Mouse (Mus musculus) embryo, embryonic 9.5 days (tissue): ENCODE data around the gene Fbln5.

ENCODE experiments used
- DNase-seq: peaks from one replicate; pipeline ENCODE4 v3.0.0-alpha.2; 2017; ENCODE audit errors: extremely low spot score

Gene Fbln5

GRCm38 (mm10) chr12:101762054-101762453 is 56.8 kb downstream of the Fbln5 start:
- DNase-seq: no peak

- no peak for DNase-seq
These were observed 59.3 kb downstream of the Fbln5 start for GRCm38 (mm10) chr12:101759440-101760045.

- no peak for DNase-seq
These were observed 60.2 kb downstream of the Fbln5 start for GRCm38 (mm10) chr12:101758698-101759097.

- no peak for DNase-seq
These were observed 76.5 kb downstream of the Fbln5 start for GRCm38 (mm10) chr12:101742375-101742774.

- no peak for DNase-seq
These were observed 78.4 kb downstream of the Fbln5 start for GRCm38 (mm10) chr12:101740486-101740885.

GRCm38 (mm10) chr12:101740045-101740444 is 78.8 kb downstream of the Fbln5 start:
- DNase-seq: no peak

- peak; percentile 58 for DNase-seq
These were observed 100.1 kb downstream of the Fbln5 start for GRCm38 (mm10) chr12:101718755-101719150.

GRCm38 (mm10) chr12:101718054-101718754 is 100.7 kb downstream of the Fbln5 start, which contains the start of gene Tc2n:
Tc2n (minus strand) TSS chr12:101718523.
- peak; percentile 88 for DNase-seq

GRCm38 (mm10) chr12:101699176-101699575 is 119.7 kb downstream of the Fbln5 start:
- DNase-seq: no peak
